ENCODE assay signal across 8 mouse cellular contexts in the genomic region with DNA sequence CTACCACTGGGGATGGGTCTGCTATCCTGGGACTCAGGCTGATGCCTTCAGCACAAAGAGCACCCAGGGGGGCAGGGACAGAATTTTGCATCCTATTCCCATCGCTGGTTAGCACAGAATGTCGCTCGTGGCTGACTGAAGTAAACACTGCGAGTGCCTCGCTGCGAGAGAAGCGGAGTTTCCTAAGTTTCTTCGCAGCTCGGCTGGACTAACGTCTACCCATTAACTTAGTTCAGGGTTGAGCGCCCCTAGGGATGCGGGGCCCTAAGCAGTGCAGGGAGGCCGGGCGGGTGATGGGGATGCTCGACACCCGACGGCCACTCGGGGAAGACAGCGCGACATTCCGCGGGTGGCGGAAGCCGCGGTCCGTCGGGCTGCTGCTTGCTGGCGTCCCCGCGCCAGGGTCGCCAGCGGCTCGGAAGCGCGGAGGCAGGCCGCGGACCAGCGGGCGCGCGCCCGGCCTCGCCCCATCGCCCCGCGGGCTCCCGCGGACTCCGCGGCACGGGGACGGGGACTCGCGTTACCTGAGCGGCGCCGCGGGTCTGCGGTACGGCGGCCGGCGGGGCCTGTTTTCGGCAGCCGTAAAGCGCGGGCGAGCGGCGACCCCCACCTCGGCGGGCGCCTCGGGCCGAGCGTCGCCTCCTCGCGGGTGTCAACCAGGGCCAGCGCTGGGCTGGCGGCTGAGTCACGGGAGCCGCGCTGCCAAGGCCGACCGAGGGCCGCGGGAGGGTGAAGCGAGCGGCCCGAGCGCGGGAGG. TPM values are rescaled to one million over a fixed set of nuclear protein-coding genes. Genes with fewer than 3 reads are reported as not detected.
A peak's percentile ranks its signal among the peaks of the same experiment; 100 is the strongest.
DNase-seq lines count a peak whose midpoint lies in the region; ATAC-seq lines count a peak whose summit lies in the region.

A gene (minus strand): TSS at position 707 of the 757 bp plus-strand sequence.

- DNase-seq in WW6 (ENCODE audit: low read depth, low spot score): peak; percentile 29
- DNase-seq in cerebellum, postnatal 14 days: peak; percentile 85 to 86
- peak; percentile 54 for DNase-seq in frontal cortex, postnatal 25 days (ENCODE audit: low spot score in 2 of 2)
- DNase-seq in left cerebral cortex, adult 18-20 months (ENCODE audit: low spot score in 2 of 2): peak; percentile 55 to 65
- DNase-seq in lung, postnatal 14 days: peak; percentile 28
- DNase-seq in right cerebral cortex, postnatal 14 days: peak; percentile 75
- no peak for DNase-seq in spleen, postnatal 36 days (ENCODE audit: low spot score in 2 of 2)

- H3K4me3 ChIP-seq in hindbrain, embryonic 13.5 days: peak within 1 kb of the TSS; percentile 65

- no peaks in the 10 kb centered on the region for H3K9me3 ChIP-seq in hindbrain, embryonic 13.5 days

- H3K4me2 ChIP-seq in hindbrain, embryonic 13.5 days: peak within 1 kb of the TSS; percentile 72

- peak; percentile 95 for ATAC-seq in hindbrain, embryonic 13.5 days (ENCODE audit: low FRiP score)

- WGBS in hindbrain, embryonic 13.5 days: under 1% methylated on average over 73 of the region's 93 CpGs

- H3K4me1 ChIP-seq in hindbrain, embryonic 13.5 days (replicated peaks): peaks cover 22% of the 10 kb centered on the region

- no peaks in the 10 kb centered on the region for H3K27me3 ChIP-seq in hindbrain, embryonic 13.5 days

- peak within 1 kb of the TSS; percentile 80 for H3K9ac ChIP-seq in hindbrain, embryonic 13.5 days

- H3K27ac ChIP-seq in hindbrain, embryonic 13.5 days: peak within 1 kb of the TSS; percentile 86

- H3K36me3 ChIP-seq in hindbrain, embryonic 13.5 days: no peaks in the 10 kb centered on the region

RNA-seq across cellular contexts. Expression of the gene that starts here (rescaled TPM):
- polyA plus RNA-seq in hindbrain, embryonic 13.5 days (2015; fragmentation: Nextera tagmentation; extraction: Ambion mirVana): 0.44 and 0.65 TPM in 2 replicates
- 1 to 10 TPM; 3.7 to 4.0 TPM for total RNA-seq in left cerebral cortex, adult 18-20 months (2021)

Comparison
In these comparisons a context has a peak if more than half of its experiments do, and no peak if none do; other contexts are left out.
1. Peak in ATAC-seq, H3K4me3 ChIP-seq, H3K27ac ChIP-seq, H3K9ac ChIP-seq and H3K4me2 ChIP-seq in hindbrain, embryonic 13.5 days; RNA of the gene not detected or under 1 TPM.
2. DNase-seq: peak in WW6 (single experiment), cerebellum, postnatal 14 days (2 of 2), frontal cortex, postnatal 25 days (2 of 2), left cerebral cortex, adult 18-20 months (2 of 2), lung, postnatal 14 days (single experiment) and right cerebral cortex, postnatal 14 days (single experiment); none in spleen, postnatal 36 days (0 of 2).